Mouse (Mus musculus) kidney, postnatal 4 days (tissue): Measurements from ENCODE around the gene Dag1.

ENCODE experiments used
- DNase-seq, 2 experiments: peaks; one replicate each; pipeline ENCODE4 v3.0.0; 2021; ENCODE audit warnings: mixed read lengths in 2 of 2

Gene Dag1

DNA sequence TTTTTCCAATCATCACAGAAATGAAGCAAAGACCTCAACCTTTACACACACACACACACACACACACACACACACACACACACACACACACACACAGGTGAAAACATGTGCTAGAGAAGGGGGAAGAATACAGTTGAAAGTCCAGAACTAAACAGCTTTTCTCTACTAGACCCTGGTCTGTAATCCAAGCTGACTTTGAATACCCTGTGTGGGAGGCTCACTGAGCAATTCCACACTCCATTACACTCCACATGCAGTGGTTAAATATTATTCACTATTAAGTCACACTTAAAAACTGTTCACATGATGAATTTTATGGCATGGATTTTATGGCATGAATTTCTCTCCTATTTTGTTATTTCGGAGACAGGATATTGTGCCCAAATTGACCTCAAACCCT, 40.1 kb downstream of the Dag1 start:
- DNase-seq: peak in 1 of 2 experiments; percentile 45

DNA sequence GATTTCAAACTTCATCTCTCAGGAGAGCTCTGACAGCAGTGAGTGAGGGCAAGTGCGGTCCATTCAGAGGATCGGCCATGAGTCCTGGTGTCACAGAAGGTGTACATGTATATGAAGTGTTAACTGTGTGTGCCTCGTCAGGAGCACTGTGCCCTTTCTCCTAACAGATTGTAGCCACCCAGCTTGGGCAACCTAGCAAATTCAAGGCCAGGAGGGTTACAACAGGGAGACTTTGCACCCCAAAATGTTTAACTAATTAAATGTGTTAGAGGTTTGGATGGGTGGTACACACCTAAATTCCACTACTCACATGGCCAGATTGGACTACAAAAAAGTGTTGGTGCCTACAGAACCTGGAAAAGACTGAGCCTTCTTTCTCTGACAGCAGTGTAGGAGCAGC, 42.2 kb downstream of the Dag1 start:
- DNase-seq: no peak

DNA sequence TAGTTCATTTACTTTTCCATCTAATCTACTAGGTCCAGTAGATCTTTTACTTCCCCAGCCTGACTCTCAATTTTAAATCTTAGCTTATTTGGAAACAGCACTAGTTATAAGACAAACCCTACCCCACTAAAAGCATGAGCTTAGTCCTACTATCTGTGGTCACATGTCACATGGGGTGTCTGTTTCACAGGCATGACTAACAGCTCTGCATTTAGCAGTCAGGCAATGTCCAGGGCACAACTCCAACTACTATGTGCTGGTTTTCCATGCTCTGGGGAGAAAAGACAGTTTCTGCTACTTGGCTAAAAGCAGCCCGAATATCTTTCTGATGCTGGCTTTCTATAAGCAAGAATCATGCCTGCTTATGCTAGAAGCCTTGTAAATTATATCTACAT, 43.4 kb downstream of the Dag1 start:
- DNase-seq: no peak

DNA sequence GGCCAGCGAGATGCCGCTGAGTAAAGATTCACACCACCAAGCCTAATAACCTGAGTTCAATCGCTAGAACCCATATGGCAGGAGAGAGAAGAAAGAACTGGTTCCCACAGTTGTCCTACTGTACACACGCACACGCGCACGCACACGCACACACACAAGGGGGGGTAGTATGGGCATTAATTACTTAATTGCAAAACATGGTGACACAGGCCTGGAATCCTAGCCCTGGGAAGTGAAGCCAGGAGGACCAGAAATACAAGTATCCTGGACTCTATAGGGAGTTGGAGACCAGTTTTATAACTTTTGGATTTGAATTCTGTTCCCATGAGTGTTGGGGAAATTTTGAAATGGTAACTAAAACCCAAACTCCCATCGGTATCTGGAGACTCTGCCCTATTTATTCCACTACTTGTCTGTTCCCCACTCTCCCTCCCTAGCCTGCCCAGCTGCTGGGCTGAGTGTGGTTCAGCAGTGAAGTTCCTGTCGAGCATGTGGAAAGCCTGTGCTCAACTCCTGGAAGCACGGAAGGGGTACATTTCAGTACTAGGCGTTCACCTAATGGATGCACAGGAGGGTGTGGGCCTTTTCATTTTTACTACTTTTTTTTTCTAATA, 43.9 kb downstream of the Dag1 start:
- DNase-seq: no peak

DNA sequence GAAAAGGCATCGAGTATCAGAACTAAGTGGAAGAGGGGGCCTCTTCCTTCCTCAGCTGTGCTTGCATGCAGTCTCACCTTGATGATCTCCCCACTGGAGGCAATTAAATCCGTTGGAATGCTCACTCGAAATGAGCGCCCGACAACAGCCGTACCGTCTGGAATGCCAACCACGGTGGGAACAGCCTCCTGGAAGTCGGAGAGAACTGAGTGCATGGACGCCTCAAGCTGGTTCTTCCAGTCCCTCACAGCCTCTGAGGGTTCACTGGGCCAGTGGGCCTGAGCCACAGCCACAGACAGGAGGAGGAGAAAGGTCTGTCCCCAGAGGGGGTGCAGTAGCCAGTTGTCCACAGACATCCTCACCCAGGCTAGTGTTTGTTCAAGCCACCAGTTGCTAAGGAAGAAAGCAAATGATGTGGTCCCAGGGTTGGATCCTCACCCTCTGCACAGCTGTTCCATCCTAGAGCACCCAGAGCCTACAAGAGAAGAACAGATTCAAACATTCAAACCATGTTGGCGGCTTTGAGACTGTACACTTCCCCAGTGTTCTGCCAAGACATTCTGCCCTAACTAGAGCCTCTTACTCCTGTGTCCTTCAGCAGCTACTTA, 45.7 kb downstream of the Dag1 start:
- DNase-seq: peak; percentile 42 to 63

DNA sequence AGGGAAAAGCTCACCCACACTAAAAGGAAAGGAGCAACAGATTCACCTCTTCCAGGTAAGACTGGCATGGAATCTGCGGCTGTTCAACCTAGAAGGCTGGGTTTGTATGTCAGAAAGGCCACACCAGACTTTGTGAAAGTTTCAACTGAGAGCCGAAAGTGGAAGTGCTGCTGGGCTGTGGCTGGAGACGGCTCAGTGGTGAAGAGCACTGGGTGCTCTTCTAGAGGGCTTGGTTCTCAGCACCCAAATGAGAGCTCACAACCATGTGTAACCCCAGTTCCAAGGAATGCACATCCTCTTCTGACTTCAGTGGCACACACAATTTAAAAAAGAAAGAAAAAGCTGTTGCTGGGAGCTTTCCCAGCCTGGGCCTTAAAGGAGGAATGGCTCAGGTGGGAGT, 46.4 kb downstream of the Dag1 start:
- DNase-seq: no peak

DNA sequence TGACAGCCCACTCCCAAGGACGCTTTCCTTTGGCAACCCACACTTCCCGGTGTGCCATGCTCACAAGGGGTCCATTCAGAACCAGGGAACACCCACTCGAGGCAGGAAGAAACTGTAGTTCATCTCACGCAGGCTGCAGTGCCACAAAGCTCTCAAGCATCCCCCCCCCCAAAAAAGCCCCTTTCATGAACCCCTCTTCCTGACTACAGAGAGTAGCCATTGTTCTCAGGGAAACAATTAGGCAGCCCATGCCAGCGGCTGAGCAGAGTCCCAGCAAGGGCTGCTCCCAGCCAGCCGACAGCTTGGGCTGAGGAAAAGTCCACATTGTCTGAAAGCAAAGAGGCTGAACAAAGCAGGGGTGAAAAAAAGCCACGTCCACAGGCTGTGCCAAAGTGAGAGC, 50.7 kb downstream of the Dag1 start:
- peak in 1 of 2 experiments; percentile 51 for DNase-seq

DNA sequence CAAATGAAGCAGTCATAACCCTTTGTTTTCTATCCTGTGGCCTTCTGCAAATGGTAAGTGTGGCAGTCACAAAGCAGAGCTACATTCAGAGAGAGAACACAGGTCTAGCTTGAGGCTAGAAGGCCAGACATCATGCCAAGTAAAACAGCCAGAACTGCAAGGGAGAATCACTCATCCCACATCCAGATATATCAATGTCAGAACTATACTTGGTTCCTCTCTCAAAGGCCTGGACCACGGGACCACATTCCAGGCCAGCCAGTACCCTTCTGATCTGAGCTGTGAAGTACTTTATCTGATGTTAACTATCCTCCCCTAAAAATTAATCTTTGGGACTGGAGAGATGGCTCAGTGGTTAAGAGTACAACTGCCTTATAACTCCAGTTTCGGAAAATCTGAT, 51.3 kb downstream of the Dag1 start:
- no peak for DNase-seq

DNA sequence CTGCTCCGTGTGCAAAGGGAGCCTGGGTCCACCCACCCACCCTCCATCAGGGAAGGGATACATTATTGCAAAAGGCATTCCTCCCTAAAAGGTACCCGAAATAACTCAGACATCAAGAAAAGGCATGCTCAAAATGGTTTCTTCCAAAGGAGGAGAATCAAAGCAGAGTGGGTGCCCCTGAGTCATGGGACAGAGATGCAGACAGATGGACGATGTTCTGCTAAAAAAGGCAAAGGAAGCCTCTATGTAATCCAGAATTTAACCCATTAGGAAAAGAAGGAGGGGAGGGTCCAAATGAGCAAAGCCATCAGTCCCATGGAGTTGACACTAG, 58.2 kb downstream of the Dag1 start:
- no peak for DNase-seq

DNA sequence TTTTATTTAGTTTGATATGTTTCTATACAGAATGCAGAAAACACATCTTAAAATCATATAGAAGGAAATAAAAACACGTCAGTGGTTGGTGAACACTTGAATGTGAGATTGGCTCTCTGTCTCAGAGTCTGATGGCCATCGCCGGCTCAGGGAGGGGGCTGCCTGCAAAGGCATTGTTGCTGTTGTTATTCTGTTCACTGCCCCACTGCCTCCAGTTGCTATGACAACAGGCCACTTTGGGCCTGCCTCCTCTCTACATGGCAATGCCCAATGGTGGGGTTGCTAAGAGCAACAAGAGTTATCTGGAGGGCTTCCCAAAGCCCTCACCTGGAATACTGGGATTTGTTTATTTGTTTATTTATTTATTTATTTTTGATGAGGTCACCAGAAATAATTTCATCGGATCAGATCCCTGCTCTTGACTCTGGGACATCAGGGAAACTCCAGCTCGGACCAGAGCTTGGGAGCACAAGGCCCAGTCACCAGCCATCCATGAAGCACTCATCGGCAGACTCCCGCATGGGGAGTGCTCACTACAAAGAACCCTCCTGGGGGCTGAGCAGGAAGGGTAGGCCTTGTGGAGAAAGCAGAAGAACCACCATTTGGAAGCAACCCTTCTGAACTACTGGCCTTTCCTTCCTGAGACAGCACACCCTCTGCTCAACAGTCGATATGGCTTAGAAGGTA, 58.7 kb downstream of the Dag1 start:
- DNase-seq: peak in 1 of 2 experiments; percentile 38

DNA sequence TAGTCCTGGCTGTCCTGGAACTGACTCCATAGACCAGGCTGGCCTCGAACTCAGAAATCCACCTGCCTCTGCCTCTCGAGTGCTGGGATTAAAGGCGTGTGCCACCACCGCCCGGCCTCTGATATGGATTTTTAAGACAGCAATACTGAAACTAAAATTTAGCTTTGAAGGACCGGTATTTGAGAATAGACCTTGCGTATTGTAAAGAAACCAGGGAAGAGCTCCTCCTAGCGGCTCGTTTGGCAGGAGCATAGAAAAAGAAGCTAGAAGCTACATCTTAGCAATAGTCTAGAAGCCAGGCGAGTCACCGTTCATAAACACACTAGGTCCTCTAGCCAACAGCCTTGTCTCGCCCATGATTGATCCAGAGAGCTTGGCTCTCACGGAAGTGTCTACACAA, 60.7 kb downstream of the Dag1 start:
- peak; percentile 82 to 88 for DNase-seq

DNA sequence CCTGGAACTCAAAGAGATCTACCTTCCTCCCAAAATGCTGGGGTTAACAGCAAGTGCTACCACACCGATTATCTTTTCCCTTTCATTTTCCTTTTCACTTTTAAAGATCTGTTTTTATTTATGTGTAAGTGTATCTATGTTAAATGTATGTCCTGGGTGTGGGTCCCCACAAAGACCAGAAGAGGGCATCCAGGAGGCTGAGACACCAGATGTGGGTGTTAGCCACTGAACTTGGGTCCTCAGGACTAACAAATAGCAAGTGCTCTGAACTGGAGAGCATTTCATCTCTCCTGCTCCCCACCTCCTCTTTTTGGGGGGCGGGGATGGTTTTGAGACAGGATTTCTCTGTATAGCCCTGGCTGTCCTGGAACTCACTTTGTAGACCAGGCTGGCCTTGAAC, 61.6 kb downstream of the Dag1 start:
- DNase-seq: no peak

DNA sequence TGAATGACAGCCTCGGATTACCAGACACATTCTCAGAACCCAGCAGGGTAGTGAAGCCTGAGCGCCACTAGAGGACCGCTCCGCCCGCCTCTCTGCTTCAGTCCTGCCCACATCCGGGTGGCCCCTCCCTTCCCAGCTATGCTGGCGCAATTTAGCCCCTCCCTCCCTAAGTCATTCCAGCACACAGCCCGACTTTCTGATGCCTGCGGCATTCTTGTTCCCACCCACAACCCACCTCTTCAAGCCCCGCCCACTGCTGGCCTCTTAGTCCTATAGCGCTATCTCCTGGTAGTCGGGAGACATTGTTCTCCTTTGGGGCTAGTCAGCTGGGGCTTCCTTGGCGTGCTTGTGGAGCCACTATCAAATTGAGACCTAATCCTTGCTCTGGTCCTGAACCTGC, 62.6 kb downstream of the Dag1 start:
- peak; percentile 95 to 98 for DNase-seq

DNA sequence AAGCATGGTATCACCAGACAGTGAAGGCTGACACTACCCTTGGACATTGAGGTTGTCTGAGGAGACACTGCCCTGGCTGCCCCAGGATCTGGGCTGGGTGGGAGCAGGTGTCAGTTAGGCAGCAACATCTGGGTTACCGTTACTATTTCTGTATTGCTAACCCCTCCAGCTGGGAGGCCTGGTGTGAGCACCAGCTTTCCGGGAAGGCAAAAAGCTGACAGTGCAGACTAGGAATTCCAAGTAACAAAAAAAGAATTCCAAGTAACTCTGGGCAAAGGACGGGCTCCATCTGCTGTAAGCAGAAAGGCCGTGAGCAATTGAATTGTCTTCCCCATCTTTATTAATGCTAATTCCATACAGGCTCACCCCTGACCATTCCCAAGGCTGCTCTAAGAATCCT, 65.1 kb downstream of the Dag1 start:
- no peak for DNase-seq

DNA sequence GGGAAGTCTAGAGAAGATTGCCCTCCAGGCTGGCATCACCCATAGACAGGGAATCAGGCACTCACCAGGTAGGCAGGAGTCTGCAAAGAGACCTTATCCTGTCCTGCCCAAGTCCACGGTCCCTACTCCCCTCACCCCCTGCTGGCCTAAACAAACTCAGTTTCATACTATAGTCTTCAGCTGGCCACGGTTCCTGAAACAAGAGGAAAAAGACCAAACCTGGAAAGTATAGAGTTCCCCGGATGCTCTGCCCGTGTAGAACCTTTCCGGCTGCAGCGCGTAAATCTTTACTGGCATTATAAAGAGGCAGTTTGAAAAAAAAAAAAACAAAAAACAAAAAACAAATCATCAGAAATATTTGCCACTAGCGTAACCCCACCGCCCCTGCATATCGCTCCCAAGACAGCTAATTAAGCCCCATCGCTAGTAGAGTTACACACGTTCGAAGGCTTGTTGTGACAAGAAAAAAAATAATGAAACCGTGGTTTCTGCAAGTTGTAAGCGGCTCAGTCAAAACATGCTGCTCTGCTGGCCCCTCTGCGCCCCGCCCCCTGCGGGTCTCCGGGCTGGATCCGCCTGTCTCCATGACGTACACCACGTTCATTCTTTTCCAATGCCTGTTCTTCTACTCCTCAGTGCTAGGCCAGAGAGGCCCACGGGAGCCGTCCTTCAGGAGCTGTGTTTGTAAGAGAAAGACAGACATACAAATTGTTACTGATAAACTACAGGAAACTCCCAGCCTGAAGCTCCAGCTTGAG, 66.7 kb downstream of the Dag1 start:
- DNase-seq: peak; percentile 71 to 83

DNA sequence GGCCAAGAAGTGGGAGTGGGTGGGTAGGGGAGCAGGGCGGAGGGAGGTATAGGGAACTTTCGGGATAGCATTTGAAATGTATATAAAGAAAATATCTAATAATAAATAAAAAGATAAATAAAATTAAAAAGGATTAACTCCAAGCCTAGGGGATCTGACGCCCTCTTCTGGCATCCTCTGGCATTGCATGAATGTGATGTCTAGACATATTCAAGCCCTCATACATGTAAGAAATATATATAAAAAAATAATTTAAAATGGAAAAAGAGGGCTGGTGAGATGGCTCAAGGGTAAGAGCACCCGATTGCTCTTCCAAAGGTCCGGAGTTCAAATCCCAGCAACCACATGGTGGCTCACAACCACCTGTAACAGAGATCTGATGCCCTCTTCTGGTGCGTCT, 67.5 kb downstream of the Dag1 start:
- peak in 1 of 2 experiments; percentile 36 for DNase-seq

DNA sequence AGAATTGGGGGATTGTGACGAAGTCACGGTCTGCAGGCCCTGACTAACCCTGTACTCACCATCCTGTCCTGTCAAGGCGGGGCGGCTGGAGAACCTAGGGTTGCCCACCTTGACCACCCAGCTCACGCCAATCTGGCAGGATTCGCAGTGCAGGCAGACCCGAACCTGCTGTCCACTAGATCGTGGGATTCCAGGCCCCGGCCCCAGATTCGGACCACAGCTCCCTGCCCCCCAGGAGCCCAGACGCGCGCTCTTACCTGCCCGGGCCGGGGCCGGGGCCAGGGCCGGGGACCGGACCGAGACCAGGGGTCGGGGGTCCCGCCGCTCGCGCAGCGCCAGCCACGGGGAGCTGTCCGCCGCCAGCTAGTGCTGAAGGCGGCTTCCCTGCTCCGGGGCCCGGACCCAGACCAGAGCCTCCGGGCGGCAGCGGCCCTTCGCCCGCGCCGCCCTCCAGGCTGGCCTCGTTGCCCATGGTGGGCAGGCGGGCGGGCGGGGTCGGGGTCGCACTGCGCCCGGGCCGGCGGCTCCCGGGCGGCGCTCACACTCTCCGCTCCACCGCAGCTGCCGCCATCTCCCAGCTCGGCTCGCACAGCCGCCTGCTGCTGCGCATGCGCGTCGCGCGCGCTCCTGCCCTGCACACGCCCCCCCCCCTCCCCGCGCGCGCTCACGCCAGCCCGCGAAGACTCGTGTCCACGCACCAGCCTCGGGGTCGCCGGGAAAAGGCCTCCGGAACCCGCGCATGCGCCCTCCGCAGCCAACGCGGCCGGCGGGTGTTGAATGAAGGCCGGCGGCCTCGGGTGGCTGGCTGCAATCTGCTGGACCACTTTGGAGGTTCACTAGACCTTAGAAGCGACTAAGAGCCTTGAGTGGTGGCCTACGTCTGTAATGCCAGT, 73.7 kb downstream of the Dag1 start, which contains the start of gene Bsn:
Gene Bsn, minus strand, starts transcription at position 598 of the 893 bp plus-strand sequence.
- DNase-seq: peak; percentile 85 to 87

DNA sequence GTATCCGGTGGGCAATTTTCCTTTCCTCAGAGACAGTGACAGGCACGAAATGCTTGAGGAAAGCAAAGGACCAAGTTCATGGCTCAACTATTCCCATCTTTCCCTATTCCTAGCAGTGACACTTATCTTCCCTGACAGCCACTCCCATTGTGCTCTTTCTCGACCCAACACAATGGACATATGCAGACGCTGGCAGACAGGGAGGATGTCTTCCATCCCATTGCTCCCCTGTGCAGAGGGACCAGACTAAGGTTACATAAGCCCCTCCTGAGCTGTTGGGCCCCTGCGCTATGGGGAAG, 74.3 kb downstream of the Dag1 start:
- DNase-seq: no peak

DNA sequence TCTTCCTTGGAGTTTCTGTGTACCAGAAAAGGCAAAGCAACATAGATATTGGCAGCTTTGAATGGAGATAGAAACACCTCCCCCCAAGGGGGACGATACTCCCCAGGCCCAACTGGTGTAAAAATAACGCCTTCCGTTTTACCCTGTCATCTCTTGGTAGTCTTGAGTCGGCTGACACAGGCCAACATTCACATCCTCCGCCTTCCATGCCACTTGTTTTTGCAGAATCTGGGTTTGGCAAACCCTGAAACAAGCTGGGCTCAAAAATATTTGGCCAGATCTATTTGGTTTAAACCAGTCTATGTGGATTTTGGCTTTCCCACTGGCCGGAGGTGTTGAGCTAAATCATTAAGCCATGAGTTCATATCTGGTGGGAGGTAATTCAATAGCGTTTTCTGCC, 74.7 kb downstream of the Dag1 start:
- DNase-seq: no peak

DNA sequence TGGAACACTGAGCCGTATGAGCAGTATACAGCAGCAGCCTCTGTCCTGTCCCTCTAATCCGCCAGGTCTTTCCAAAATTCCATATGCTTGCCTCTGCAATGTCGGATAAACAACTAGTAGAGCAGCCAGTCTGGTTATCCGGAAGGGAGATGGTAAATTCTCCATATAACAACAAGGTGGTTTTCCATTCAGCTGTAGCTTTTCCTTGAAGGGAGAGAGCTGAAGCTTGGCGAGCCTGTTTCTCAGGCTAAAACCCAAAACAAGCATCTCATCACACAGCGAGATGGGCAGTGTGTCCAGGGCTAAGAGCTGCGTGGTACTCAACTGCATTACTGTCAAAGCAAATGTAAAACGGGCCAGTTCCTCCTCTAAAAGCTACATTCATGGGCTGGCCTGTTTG, 75.2 kb downstream of the Dag1 start:
- DNase-seq: no peak

DNA sequence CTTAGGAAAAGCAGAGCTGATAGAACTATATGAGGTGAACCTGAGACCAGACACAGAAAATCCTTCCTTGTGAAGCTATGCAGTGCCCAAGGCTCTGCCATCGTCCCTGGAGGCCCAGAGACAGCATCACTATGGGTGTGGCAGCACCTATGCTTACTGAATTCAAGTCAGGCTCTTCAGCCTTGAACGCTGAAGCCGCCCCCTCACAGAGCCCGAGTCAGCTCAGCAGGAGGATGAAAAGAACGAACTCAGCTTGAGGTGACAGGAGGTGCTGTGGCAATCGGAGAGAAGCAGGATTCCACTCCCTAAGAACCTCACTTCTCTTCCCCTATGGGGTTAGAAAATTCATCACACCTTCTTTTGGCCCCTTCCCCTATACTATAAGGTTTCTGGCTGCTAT, 76.1 kb downstream of the Dag1 start:
- DNase-seq: no peak

DNA sequence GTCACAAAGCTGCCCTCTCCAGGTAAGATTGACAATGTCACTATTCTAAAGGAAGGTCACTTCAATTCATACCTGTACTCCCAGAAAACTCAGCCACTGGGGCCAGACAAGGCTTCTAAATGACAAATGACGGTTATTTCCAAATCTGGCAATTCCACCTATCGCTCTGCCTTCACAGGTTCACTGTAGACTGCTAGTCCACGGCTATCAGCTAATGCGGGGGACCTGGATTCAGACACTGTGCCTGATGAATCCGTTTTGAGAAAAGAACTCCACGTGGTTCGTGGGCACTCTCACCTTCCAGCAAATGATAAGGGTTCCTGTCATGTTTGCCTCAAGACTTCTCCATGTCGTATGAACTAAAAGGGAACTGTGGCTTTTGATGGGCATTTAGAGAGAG, 78.0 kb downstream of the Dag1 start:
- no peak for DNase-seq

DNA sequence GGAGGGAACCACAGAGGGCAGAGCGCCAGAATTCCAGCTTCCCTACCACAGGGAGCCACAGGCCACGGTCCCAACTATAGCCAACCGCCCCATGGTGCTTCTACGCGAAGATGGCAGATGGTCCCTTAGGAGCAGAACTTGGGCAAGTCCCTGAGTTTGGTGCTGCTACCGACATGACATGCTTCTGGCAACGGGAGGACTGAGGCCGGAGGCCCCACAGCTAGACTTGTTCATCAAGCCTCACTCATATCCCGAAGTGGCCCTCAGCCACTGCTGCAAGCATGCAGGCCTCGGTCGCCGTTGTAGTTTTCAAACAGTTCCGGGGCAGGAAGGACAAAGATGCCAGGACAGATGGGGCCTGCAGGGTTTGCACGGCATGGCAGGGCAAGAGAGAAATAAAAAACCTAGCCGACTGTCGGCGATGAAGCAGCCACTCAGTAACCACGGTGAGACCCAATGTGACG, 80.2 kb downstream of the Dag1 start:
- DNase-seq: no peak
